Mouse (Mus musculus) kidney, postnatal 25 days (tissue): ENCODE data around the gene Acp4.
"Not testable (repeated sequence)": the region's sequence is repeated elsewhere in the genome, so short reads cannot be mapped to it uniquely, and the experiment has no call there.

Experiments
- DNase-seq, 2 experiments: peaks; one replicate each; pipeline ENCODE4 v3.0.0; 2021; ENCODE audit warnings: mixed read lengths in 2 of 2

Gene Acp4

GRCm38 (mm10) chr7:44257278-44257677 lies at the start of gene Acp4:
Gene Acp4, minus strand, starts transcription at chr7:44257378.
- DNase-seq, result no peak

GRCm38 (mm10) chr7:44306516-44307240 lies 49.5 kb upstream of the Acp4 start, which contains the start of gene Clec11a:
Gene Clec11a, minus strand, starts transcription at chr7:44306902.
- peak in 1 of 2 experiments; percentile 22 for DNase-seq

- no peak for DNase-seq
Observed at GRCm38 (mm10) chr7:44305686-44306085, 48.5 kb upstream of the Acp4 start.

DNA sequence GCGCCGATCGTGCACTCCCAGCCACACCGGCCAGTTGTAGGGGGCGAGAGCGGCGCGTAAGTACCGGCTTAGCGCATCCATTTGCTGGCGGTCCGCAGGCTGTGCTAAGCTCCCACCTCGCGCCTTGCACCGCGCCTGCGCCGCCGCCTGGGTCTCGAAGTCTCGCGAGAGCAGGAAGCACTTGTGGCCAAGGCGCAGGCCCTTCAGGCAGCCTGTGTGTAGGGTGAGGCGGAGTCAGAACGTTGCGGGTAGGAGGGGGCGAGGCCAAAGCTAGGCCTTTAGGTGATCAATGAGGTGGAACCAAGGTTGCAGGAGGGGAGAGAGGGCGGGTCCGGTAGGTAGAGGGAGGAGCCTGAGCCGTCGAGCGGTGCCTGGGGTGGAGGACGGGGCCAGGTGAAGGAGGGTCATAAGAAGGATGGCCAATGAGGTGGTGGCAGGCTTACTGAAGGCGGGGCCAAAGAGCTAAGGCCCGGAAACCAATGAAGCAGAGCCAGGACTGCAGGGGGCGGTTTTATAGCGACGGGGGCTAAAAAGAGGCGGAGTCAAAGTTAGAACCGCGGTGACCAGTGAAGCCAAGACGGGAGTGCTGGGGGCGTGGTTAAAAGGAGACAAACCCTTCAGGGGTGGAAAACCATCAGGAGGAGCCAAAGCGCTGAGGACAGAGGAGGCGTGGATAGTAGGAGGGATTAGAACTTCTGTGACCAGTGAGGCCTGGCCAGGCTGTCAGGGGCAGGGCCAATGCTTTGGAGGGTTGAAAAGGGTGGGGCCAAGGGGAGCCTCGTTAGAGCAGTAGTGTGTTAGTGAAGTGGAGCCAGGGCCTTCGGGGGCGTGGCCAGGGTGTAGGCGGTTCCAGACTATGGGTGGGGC lies 47.8 kb upstream of the Acp4 start:
- DNase-seq, result peak; percentile 97 to 99

- no peak for DNase-seq
Observed at GRCm38 (mm10) chr7:44304463-44304774, 47.2 kb upstream of the Acp4 start.

DNA sequence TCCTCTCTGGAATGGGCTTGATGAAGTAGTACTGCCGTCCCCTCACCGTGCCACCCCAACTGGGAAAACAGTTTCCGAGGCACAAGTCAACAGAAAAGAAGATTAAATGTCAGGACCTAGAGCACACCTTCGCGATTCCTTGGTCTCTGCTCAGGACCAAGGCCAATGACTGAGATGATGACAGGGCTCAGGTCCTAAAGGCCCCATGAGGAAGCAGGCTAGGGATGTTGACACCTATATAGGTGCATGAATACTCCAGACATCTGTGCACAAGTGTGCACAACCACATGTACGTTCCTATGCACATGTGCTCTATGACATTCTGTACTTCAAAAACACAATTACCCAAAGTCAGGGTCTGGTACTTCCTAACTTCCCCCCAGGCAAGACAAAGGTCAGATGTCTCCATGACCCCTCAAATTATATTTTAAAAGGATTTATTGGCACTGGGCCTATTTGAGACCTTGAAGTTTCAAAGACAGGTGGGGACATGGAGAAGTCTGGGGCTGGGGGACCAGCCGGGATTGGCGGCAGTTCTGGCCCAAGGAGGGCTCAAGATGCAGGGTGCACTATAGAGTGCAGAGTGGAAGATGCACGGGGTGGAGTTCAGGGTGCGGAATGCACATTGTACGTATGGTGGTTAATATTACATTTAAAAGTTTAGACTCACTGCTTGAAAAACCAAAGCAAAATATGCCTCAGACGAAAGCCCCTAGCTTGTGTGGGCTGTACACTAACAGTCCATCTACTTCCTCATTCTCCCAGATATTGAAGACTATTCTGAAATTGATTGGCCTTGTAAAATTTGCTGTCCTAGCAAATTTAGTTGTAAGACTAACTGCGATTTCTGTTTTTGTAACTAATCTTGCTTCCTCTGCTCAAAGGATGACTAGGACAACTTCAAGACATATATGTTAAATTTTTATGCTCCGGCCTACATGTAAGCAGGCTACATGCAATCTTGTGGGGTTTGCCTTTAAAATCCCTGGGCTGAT lies 46.5 kb upstream of the Acp4 start:
- DNase-seq, result no peak

DNA sequence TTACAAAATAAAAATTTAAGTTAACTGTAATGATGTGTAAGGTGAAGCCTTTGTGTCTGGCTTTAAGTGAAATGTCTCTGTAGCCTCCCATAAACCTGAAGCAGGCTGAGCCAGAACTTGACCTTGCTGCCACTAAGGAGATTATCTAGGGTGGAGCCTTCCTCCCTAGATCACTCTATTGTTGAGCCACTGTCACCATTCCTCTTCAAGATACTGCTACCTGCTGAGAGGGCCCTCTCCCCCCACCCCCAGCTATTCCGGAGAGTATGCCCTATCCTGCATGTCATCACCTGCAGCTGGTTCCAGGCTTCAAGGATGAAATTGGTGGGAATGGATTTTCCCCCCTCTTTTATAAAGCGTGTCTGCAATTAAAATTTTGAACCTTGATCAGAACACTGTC lies 40.3 kb upstream of the Acp4 start:
- not testable (repeated sequence) for DNase-seq

GRCm38 (mm10) chr7:44291418-44291817 lies 34.2 kb upstream of the Acp4 start:
- no peak for DNase-seq

- DNase-seq, result no peak
Observed at GRCm38 (mm10) chr7:44290986-44291385, 33.8 kb upstream of the Acp4 start.

DNA sequence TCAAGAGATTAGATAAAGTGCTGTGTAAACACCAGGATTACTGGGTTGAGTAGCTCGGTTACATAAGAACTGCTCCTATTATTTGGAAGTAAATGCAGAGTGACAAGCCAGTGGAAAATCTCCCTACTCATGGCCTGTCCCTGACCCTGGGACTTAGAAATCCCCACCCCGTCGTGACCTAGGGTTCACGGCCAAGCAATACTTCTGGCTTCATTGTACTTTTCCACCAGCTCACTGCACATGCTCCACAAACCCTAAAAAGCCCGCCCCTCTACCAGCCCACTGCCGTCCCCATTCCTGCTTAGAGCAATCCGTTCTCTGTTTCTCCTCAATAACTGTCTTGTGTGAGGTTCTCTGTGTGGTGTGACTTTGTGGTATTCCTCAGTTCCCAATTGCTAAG lies 30.6 kb upstream of the Acp4 start:
- peak in 1 of 2 experiments; percentile 48 for DNase-seq

- DNase-seq, result no peak
Observed at GRCm38 (mm10) chr7:44281586-44281985, 24.4 kb upstream of the Acp4 start.

DNA sequence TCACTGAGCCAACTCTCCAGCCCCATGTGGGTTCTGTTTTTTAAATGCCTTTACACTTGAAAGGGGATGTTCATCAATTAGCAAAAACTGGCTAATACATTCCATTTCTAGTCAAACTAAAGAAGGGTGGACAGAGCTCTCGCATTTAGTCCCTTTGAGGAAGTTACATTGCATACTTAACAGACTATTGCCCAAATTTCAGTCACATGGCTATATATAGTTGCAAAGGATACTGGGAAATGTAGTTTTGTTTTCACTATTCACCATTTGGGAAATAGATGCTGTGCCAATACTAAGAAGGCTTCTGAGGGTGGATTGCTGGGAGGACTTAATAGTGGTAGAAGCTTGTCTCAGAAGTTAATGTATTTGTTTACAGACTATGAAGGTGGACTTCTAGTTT lies 23.8 kb upstream of the Acp4 start:
- no peak for DNase-seq

- DNase-seq, result peak in 1 of 2 experiments; percentile 32
Observed at GRCm38 (mm10) chr7:44277250-44277622, 20.1 kb upstream of the Acp4 start.

- DNase-seq, result no peak
Observed at GRCm38 (mm10) chr7:44276461-44277249, 19.5 kb upstream of the Acp4 start.

DNA sequence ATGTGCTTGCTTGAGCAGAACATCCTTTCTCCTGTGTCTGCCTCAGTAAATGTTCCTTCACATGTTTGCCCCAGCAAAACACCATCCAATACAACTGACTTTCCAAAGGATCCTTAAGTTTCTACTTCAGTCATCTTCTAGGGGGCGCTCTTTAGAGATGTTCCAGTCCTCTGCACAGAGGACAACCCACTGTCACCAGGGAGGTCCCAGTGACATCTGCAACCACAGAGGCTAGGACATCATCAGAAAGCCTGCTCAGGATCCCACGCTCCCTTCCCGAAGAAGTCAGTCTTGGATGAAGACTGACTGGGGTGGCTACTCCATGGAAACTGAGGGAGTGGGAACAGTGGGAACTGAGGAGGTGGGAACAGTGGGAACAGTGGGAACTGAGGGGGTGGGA lies 18.4 kb upstream of the Acp4 start:
- no peak for DNase-seq

DNA sequence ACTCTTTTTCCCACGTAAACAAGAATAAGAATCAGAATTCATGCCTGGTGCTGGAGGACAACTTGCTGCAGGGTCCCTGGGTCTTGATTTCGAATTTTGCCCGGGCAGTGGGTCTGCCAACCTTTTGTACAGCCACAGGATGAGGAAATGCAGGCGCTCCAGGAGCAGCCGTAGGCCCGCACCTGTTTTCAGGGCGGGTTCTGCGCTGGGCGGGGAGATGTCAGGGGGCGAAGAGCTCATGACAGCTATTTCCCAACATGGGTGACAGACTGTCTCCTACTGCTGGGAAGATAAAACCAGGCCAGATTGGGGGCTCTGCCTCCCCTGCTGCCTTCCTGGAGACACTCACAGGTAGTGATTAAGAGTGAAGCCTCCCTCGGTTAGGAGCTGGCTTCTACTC lies 16.9 kb upstream of the Acp4 start:
- DNase-seq, result peak in 1 of 2 experiments; percentile 7

DNA sequence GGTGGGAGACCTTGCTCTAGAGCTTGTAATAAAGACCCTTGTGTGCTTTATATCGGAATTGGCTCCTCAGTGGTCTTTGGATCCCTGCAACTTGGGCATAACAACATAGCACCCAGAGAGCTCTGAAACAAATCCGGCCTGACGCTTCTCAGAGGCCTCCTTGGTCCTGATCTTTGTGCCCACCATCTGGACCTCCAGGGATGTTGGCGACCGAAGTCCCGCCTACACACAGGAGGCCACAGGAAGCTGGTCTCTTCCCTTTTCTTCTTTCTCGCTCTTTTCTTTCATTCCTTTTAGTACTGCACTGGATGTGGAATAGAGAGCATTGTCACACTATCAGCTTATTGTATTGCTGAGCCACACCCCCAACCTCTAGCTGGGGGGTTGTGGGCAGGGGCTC lies 16.3 kb upstream of the Acp4 start:
- no peak for DNase-seq

- no peak for DNase-seq
Observed at GRCm38 (mm10) chr7:44272546-44272945, 15.4 kb upstream of the Acp4 start.

DNA sequence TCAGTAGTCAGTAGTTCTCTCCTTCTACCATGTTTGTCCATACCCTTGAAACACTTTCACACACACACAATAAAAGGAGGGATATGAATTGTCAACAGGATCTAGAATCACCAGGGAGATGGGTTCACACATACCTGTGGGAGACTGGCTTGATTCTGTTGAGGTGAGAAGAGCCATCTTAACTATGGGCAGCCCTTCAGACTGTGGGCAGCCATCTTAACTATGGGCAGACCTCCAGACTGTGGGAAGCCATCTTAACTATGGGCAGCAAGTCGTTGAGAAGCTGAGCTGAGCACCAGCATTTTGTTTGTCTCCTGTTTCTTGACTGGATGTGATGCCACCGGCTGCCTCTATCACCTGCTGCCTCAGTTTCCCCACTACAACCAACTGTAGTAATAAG lies 14.1 kb upstream of the Acp4 start:
- DNase-seq, result no peak

DNA sequence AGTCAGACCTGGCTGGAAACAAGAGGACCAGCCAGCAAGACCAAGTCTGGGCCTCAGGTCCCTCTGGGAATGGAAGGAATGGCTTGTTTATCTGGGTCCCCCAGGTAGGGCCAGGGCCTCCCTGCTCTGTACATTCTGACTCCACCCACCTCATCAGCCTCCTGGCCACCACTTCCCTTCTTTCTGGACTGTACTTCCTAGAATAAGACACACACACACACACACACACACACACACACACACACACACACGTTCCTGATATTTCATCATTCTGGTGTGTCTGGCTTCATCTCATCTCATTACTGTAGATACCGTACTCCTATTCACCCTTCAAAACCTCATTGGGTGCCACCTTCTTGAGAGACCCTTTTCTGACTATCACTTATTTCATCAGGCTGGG lies 12.2 kb upstream of the Acp4 start:
- DNase-seq, result no peak

DNA sequence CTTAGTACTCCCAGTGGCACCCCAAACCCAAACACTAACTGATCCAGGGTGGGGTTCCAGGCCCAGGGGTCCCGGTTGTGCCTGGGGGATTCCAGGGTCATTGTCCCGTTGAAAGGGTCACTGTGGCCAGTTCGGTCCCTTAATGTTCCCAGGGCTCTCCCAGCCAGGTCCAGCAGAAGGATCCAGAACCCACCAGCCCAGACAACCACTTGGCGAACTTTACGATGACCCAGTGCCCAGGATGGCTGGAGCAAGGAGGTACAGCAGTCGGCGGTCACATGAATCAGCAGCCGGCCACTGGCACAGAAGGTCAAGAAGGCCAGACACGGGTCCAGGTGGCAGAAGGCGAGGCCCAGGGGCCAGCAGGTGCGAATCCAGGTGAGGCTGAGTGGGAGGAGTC lies 10.9 kb upstream of the Acp4 start:
- DNase-seq, result no peak
